Mouse (Mus musculus) cerebral cortex, adult 2 months (tissue): ENCODE measurements around the gene Prpmp5.

Source experiments
- WGBS: fragments of 180-500 bp; shearing (Covaris S2); methylation state at CpG from one replicate; pipeline ENCODE4 v1.1.7; 2018; 5-methylcytosine and 5-hydroxymethylcytosine counted together

Gene Prpmp5

GRCm38 (mm10) chr6:132314657-132315056 is at the start of gene Prpmp5:
Gene Prpmp5 (minus strand): TSS chr6:132314757.

GRCm38 (mm10) chr6:132364034-132364433 is 49.5 kb upstream of the Prpmp5 start, which contains the start of gene Gm8882:
Gene Gm8882 (minus strand): TSS chr6:132364134.
- 63% methylated on average over 1 of the region's 1 CpGs for WGBS
